Mouse (Mus musculus) megakaryocyte, embryonic 14.5 days (primary cell): ENCODE measurements around the gene Crip2. TPM values are rescaled to one million over a fixed set of nuclear protein-coding genes. Genes with fewer than 3 reads are reported as not detected.
A peak's percentile ranks its signal among the peaks of the same experiment; 100 is the strongest.

Experiments used
- H3K27me3 ChIP-seq: replicated peaks from 2 replicates; pipeline ENCODE3; 2012; ENCODE audit warnings: inconsistent platforms
- H3K36me3 ChIP-seq: replicated peaks from 2 replicates; pipeline ENCODE3; 2012; ENCODE audit warnings: low read length, inconsistent platforms, mixed read lengths
- H3K4me1 ChIP-seq: 2 replicates; pipeline ENCODE4 v1.6.1; 2012; ENCODE audit warnings: inconsistent platforms
- H3K4me3 ChIP-seq: replicated peaks from 2 replicates; pipeline ENCODE3; 2012; ENCODE audit warnings: moderate library complexity, mild to moderate bottlenecking, inconsistent platforms
- H3K9me3 ChIP-seq: 2 replicates; pipeline ENCODE4 v1.6.1; 2012; ENCODE audit warnings: inconsistent platforms
- FLI1 ChIP-seq: IDR thresholded peaks from 2 replicates; pipeline ENCODE4 v1.6.1; 2012; ENCODE audit warnings: low read length, inconsistent platforms, mixed read lengths
- GATA1 ChIP-seq: IDR thresholded peaks from 3 replicates; pipeline ENCODE4 v1.6.1; 2012; ENCODE audit warnings: mixed read lengths, low read length, inconsistent platforms, borderline replicate concordance
- polyA plus RNA-seq: library from polyadenylated mRNA; stranded (reverse); fragments of >175 nt; gene quantifications from 2 replicates; pipeline ENCODE4 v1.2.3, GENCODE M21; 2012; ENCODE audit warnings: low replicate concordance; ENCODE audit not compliant: insufficient read depth

Gene Crip2
- polyA plus RNA-seq: 6.1 and 14.4 TPM in 2 replicates

- Histone ChIP-seq H3K27me3 (peaks cover 58% of the 10 kb centered on the region), H3K36me3 (peaks cover 41% of the 10 kb centered on the region), H3K4me1 (peaks cover 58% of the 10 kb centered on the region), H3K9me3 (no peaks in the 10 kb centered on the region), H3K4me3 (peak within 1 kb of the TSS; percentile 94)
- TF ChIP-seq GATA1 (no peak), FLI1 (no peak)
Measured at GRCm38 (mm10) chr12:113139908-113140615, at the start of gene Crip2. Crip2 (plus strand) TSS chr12:113140236.

- H3K4me3 ChIP-seq: no peak overlapping the region
- TF ChIP-seq GATA1 (no peak), FLI1 (no peak)
Measured at GRCm38 (mm10) chr12:113097040-113097439, 43.0 kb upstream of the Crip2 start.

GRCm38 (mm10) chr12:113097749-113098281, 42.2 kb upstream of the Crip2 start, which contains the start of gene Mta1:
Mta1 (plus strand) TSS chr12:113098278.
- Histone ChIP-seq H3K27me3 (peaks cover 30% of the 10 kb centered on the region), H3K36me3 (peaks cover 16% of the 10 kb centered on the region), H3K9me3 (no peaks in the 10 kb centered on the region), H3K4me3 (peak within 1 kb of the TSS; percentile 93), H3K4me1 (peaks cover 53% of the 10 kb centered on the region)
- TF ChIP-seq FLI1: no peak
- no peak for TF ChIP-seq GATA1

More at GRCm38 (mm10) chr12:113097040-113097439, 43.0 kb upstream of the Crip2 start:
- no peaks in the 10 kb centered on the region for H3K9me3 ChIP-seq
- peaks cover 12% of the 10 kb centered on the region for H3K36me3 ChIP-seq
- H3K27me3 ChIP-seq: peaks cover 30% of the 10 kb centered on the region
- peaks cover 46% of the 10 kb centered on the region for H3K4me1 ChIP-seq

GRCm38 (mm10) chr12:113098530-113099151, 41.4 kb upstream of the Crip2 start:
- H3K27me3 ChIP-seq: peaks cover 30% of the 10 kb centered on the region
- TF ChIP-seq GATA1 (no peak), FLI1 (no peak)
- peaks cover 62% of the 10 kb centered on the region for H3K4me1 ChIP-seq

GRCm38 (mm10) chr12:113099470-113100237, 40.4 kb upstream of the Crip2 start:
- H3K4me1 ChIP-seq: peaks cover 72% of the 10 kb centered on the region
- H3K4me3 ChIP-seq: peak overlapping the region; percentile 93
- H3K36me3 ChIP-seq: peaks cover 34% of the 10 kb centered on the region
- no peaks in the 10 kb centered on the region for H3K9me3 ChIP-seq
- no peak for TF ChIP-seq GATA1
- TF ChIP-seq FLI1: no peak
- H3K27me3 ChIP-seq: peaks cover 30% of the 10 kb centered on the region

More at GRCm38 (mm10) chr12:113098530-113099151, 41.4 kb upstream of the Crip2 start:
- Histone ChIP-seq H3K4me3 (peak overlapping the region; percentile 93), H3K9me3 (no peaks in the 10 kb centered on the region), H3K36me3 (peaks cover 24% of the 10 kb centered on the region)

GRCm38 (mm10) chr12:113100448-113101076, 39.5 kb upstream of the Crip2 start:
- peaks cover 24% of the 10 kb centered on the region for H3K27me3 ChIP-seq
- TF ChIP-seq GATA1 (no peak), FLI1 (no peak)
- H3K4me1 ChIP-seq: peaks cover 79% of the 10 kb centered on the region
- peaks cover 42% of the 10 kb centered on the region for H3K36me3 ChIP-seq
- peak overlapping the region; percentile 35 for H3K4me3 ChIP-seq
- H3K9me3 ChIP-seq: peaks cover under 1% of the 10 kb centered on the region

- TF ChIP-seq GATA1: no peak
- TF ChIP-seq FLI1: no peak
- Histone ChIP-seq H3K9me3 (peaks cover 5% of the 10 kb centered on the region), H3K4me3 (no peak overlapping the region), H3K36me3 (peaks cover 51% of the 10 kb centered on the region), H3K4me1 (peaks cover 87% of the 10 kb centered on the region), H3K27me3 (peaks cover 15% of the 10 kb centered on the region)
Measured at GRCm38 (mm10) chr12:113101251-113101960, 38.6 kb upstream of the Crip2 start.

- H3K9me3 ChIP-seq: peaks cover 11% of the 10 kb centered on the region
- H3K4me1 ChIP-seq: peaks cover 92% of the 10 kb centered on the region
- H3K36me3 ChIP-seq: peaks cover 57% of the 10 kb centered on the region
- H3K4me3 ChIP-seq: peak overlapping the region; percentile 21
- peaks cover 5% of the 10 kb centered on the region for H3K27me3 ChIP-seq
- TF ChIP-seq GATA1: no peak
- no peak for TF ChIP-seq FLI1
Measured at GRCm38 (mm10) chr12:113102461-113102860, 37.6 kb upstream of the Crip2 start.

GRCm38 (mm10) chr12:113103846-113104451, 36.1 kb upstream of the Crip2 start:
- H3K36me3 ChIP-seq: peaks cover 64% of the 10 kb centered on the region
- H3K4me1 ChIP-seq: peaks cover 98% of the 10 kb centered on the region
- H3K27me3 ChIP-seq: no peaks in the 10 kb centered on the region
- H3K9me3 ChIP-seq: peaks cover 11% of the 10 kb centered on the region
- TF ChIP-seq FLI1: no peak
- no peak for TF ChIP-seq GATA1
- H3K4me3 ChIP-seq: no peak overlapping the region
